Mouse (Mus musculus): ENCODE results near the gene Galnt6. TPM values are rescaled to one million over a fixed set of nuclear protein-coding genes. Genes with fewer than 3 reads are reported as not detected.

The Galnt6 gene
- polyA plus RNA-seq, 1 experiment, result 14.7 TPM

GRCm38 (mm10) chr15:100722026-100722425 lies 7.2 kb downstream of the Galnt6 start:
- DNase-seq (ENCODE audit: low spot score), result no peak

GRCm38 (mm10) chr15:100721445-100721844 lies 7.7 kb downstream of the Galnt6 start:
- no peak for DNase-seq (ENCODE audit: low spot score)

- no peak for DNase-seq (ENCODE audit: low spot score)
These were observed 9.1 kb downstream of the Galnt6 start for GRCm38 (mm10) chr15:100720066-100720465.

GRCm38 (mm10) chr15:100719217-100719616 lies 10.0 kb downstream of the Galnt6 start:
- DNase-seq (ENCODE audit: low spot score), result no peak

GRCm38 (mm10) chr15:100718572-100718971 lies 10.6 kb downstream of the Galnt6 start:
- no peak for DNase-seq (ENCODE audit: low spot score)

GRCm38 (mm10) chr15:100717933-100718332 lies 11.2 kb downstream of the Galnt6 start:
- no peak for DNase-seq (ENCODE audit: low spot score)

- no peak for DNase-seq (ENCODE audit: low spot score)
These were observed 13.7 kb downstream of the Galnt6 start for GRCm38 (mm10) chr15:100715399-100715993.

- DNase-seq (ENCODE audit: low spot score), result no peak
These were observed 14.7 kb downstream of the Galnt6 start for GRCm38 (mm10) chr15:100714470-100714869.

- no peak for DNase-seq (ENCODE audit: low spot score)
These were observed 18.3 kb downstream of the Galnt6 start for GRCm38 (mm10) chr15:100710838-100711237.

- DNase-seq (ENCODE audit: low spot score), result no peak
These were observed 20.6 kb downstream of the Galnt6 start for GRCm38 (mm10) chr15:100708433-100709078.

GRCm38 (mm10) chr15:100706226-100706625 lies 22.9 kb downstream of the Galnt6 start:
- DNase-seq (ENCODE audit: low spot score), result no peak

GRCm38 (mm10) chr15:100705376-100705775 lies 23.8 kb downstream of the Galnt6 start:
- no peak for DNase-seq (ENCODE audit: low spot score)

- DNase-seq (ENCODE audit: low spot score), result no peak
These were observed 25.3 kb downstream of the Galnt6 start for GRCm38 (mm10) chr15:100703913-100704312.

- no peak for DNase-seq (ENCODE audit: low spot score)
These were observed 27.3 kb downstream of the Galnt6 start for GRCm38 (mm10) chr15:100701856-100702255.

GRCm38 (mm10) chr15:100701108-100701507 lies 28.1 kb downstream of the Galnt6 start:
- DNase-seq (ENCODE audit: low spot score), result no peak

GRCm38 (mm10) chr15:100700424-100700823 lies 28.8 kb downstream of the Galnt6 start:
- DNase-seq (ENCODE audit: low spot score), result no peak

GRCm38 (mm10) chr15:100699386-100699785 lies 29.8 kb downstream of the Galnt6 start:
- no peak for DNase-seq (ENCODE audit: low spot score)

- DNase-seq (ENCODE audit: low spot score), result no peak
These were observed 31.1 kb downstream of the Galnt6 start for GRCm38 (mm10) chr15:100698078-100698477.

- DNase-seq (ENCODE audit: low spot score), result no peak
These were observed 34.8 kb downstream of the Galnt6 start for GRCm38 (mm10) chr15:100694406-100694805.

GRCm38 (mm10) chr15:100691990-100692389 lies 37.2 kb downstream of the Galnt6 start:
- DNase-seq (ENCODE audit: low spot score), result no peak

- DNase-seq (ENCODE audit: low spot score), result no peak
These were observed 41.7 kb downstream of the Galnt6 start, which contains the start of gene Cela1 for GRCm38 (mm10) chr15:100687430-100687971. TSS of gene Cela1 (minus strand) at chr15:100687921.

- DNase-seq (ENCODE audit: low spot score), result peak; percentile 49
These were observed 42.2 kb downstream of the Galnt6 start for GRCm38 (mm10) chr15:100686989-100687388.

- DNase-seq (ENCODE audit: low spot score), result no peak
These were observed 42.7 kb downstream of the Galnt6 start for GRCm38 (mm10) chr15:100686434-100686833.
